Mouse (Mus musculus): ENCODE measurements around the gene Foxn4.

Gene Foxn4

GRCm38 (mm10) chr5:114273693-114274402 is at the start of gene Foxn4:
Gene Foxn4 (minus strand): TSS chr5:114273807.
- DNase-seq (ENCODE audit: extremely low spot score, low read depth, low spot score), result no peak

GRCm38 (mm10) chr5:114323105-114323790 is 49.6 kb upstream of the Foxn4 start:
- no peak for DNase-seq (ENCODE audit: extremely low spot score, low read depth, low spot score)

GRCm38 (mm10) chr5:114309680-114310036 is 36.1 kb upstream of the Foxn4 start:
- no peak for DNase-seq (ENCODE audit: extremely low spot score, low read depth, low spot score)

- DNase-seq (ENCODE audit: extremely low spot score, low read depth, low spot score), result peak; percentile 64
Observed at GRCm38 (mm10) chr5:114308765-114309679, 35.4 kb upstream of the Foxn4 start.

- DNase-seq (ENCODE audit: extremely low spot score, low read depth, low spot score), result no peak
Observed at GRCm38 (mm10) chr5:114306496-114306895, 32.9 kb upstream of the Foxn4 start.

- DNase-seq (ENCODE audit: extremely low spot score, low read depth, low spot score), result no peak
Observed at GRCm38 (mm10) chr5:114303166-114303565, 29.6 kb upstream of the Foxn4 start.

- DNase-seq (ENCODE audit: extremely low spot score, low read depth, low spot score), result no peak
Observed at GRCm38 (mm10) chr5:114299883-114300610, 26.4 kb upstream of the Foxn4 start.

- DNase-seq (ENCODE audit: extremely low spot score, low read depth, low spot score), result no peak
Observed at GRCm38 (mm10) chr5:114299156-114299855, 25.7 kb upstream of the Foxn4 start.

GRCm38 (mm10) chr5:114298212-114298894 is 24.7 kb upstream of the Foxn4 start:
- DNase-seq (ENCODE audit: extremely low spot score, low read depth, low spot score), result no peak

- no peak for DNase-seq (ENCODE audit: extremely low spot score, low read depth, low spot score)
Observed at GRCm38 (mm10) chr5:114296693-114297631, 23.4 kb upstream of the Foxn4 start.

- no peak for DNase-seq (ENCODE audit: extremely low spot score, low read depth, low spot score)
Observed at GRCm38 (mm10) chr5:114290004-114290403, 16.4 kb upstream of the Foxn4 start.

- no peak for DNase-seq (ENCODE audit: extremely low spot score, low read depth, low spot score)
Observed at GRCm38 (mm10) chr5:114288874-114289273, 15.3 kb upstream of the Foxn4 start, which contains the start of gene Myo1h. Gene Myo1h (plus strand): TSS chr5:114289166.

GRCm38 (mm10) chr5:114288396-114288795 is 14.8 kb upstream of the Foxn4 start:
- DNase-seq (ENCODE audit: extremely low spot score, low read depth, low spot score), result no peak

- DNase-seq (ENCODE audit: extremely low spot score, low read depth, low spot score), result no peak
Observed at GRCm38 (mm10) chr5:114286872-114287571, 13.4 kb upstream of the Foxn4 start.

- DNase-seq (ENCODE audit: extremely low spot score, low read depth, low spot score), result no peak
Observed at GRCm38 (mm10) chr5:114286102-114286501, 12.5 kb upstream of the Foxn4 start.

GRCm38 (mm10) chr5:114285398-114285700 is 11.7 kb upstream of the Foxn4 start:
- DNase-seq (ENCODE audit: extremely low spot score, low read depth, low spot score), result no peak

- no peak for DNase-seq (ENCODE audit: extremely low spot score, low read depth, low spot score)
Observed at GRCm38 (mm10) chr5:114284604-114285397, 11.2 kb upstream of the Foxn4 start.
